Mouse (Mus musculus) adrenal gland, postnatal 14 days (tissue): ENCODE measurements around the gene Gata5. TPM values are rescaled to one million over a fixed set of nuclear protein-coding genes. Genes with fewer than 3 reads are reported as not detected.
A peak's percentile ranks its signal among the peaks of the same experiment; 100 is the strongest.

Source experiments
- DNase-seq: peaks from one replicate; pipeline ENCODE4 v3.0.0; 2021; ENCODE audit warnings: mixed read lengths
- total RNA-seq: library from RNA; stranded (reverse); gene quantifications from 2 replicates; pipeline ENCODE4 v1.2.3, GENCODE M21; 2021

Gata5 gene
- total RNA-seq, 1 experiment from 2014 or later: 0.15 TPM

DNA sequence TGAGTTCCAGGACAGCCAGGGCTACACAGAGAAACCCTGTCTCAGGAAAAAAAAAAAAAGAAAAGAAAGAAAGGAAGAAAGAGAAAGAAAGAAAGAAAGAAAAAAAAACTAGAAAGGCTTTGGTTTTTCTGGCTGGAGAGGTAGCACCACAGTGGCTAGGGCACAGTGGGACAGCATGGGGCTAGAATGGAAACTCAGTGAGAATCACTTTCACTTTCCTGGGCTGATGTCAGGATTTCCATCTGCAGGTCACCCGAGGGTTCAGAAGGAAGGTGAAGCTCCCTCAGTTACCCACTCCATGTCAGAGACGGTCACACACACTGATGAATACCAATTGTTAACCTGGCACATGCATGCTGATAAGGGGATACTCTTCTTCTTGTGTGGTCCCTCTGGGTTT, 26.8 kb downstream of the Gata5 start:
- DNase-seq: no peak

DNA sequence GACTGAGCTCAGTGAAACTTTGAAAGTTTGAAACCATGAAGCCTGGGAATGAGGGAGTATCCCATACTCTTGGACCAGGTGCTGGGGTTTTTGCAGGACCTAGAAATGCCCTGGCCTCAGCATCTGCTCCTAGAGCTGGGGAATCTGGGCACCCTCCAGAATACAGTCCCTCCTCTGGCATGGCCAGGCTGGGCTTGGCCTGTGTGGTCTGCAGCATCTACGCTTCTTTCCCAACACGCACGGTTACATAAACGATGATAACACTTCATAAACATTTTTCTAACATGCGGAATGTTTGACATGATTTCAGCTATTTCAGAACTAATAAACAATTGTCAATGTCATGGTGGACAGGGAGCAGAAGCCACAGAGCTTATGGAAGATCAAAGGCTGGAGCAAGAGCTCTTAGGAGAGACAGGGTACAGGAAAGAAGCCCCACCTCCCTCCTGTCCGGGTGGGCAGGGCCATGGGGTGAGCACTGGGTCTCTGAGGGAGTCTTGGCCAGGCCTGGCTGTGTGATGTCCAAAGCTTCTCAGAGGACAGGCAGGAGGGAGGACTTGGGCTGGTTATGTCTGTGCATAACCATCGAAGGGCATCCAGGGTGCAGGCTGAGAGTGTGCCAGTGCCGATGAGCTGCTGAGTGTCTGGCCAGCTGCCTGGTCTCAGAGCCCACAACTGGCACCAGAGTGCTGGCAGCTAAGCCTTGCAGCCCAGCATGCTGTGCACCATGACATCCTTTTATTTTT, 27.9 kb downstream of the Gata5 start:
- DNase-seq: peak; percentile 23

DNA sequence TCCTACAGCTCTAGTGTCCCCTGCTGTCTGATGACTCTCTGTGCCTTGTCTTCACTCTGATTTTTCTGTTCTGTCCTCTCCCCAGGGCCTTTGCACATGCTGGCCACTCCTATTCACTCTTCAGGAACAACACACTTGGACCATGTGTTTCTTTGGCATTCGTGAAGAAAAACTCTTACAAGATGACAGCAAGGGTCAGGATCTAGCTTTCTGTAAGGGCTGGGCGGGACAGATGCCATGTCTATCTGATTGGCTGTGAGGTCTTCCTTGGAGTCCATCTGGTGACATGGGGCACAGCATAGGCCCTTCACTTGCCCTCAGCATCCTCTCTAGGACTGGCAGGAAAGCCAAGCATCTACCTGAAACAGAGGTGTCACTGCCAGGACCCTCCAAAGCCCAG, 28.5 kb downstream of the Gata5 start:
- DNase-seq: no peak

DNA sequence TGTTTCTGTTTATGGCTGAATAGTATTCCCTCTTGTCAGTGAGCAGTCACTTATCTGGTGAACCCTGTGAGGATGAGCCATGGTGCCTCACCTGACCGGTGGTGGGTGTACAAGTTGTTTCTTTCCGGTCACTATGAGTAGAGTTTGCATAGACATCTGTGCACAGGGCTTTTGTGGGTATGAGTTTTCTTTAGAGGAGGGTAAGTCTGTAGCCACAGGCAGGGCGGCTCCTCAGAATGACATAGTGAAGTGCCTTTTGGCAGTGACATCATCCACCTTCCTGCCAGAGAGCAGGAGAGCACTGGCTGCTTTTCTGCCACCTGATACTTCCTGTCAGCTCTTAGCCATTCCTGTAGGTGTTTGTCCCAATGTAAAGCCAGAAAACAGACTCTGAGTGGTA, 29.0 kb downstream of the Gata5 start:
- no peak for DNase-seq

DNA sequence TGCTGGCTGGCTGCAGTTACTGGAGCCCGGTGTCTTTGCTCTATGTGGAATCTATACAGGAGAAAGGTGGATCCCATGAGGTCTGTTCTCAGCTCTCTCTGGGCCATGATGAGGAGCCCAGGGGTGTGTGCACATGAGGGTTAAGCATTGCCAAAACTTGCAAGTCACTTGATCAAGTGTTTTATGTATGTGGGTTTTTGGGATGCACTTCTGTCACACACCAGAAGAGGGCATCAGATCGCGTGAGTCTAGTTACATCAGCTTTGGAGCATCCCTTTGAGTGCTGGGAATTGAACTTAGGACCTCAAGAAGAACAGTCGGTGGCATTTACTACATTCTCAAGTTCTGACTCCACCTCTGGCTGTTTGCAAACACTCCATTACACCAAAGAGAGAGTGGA, 29.9 kb downstream of the Gata5 start:
- DNase-seq: no peak

DNA sequence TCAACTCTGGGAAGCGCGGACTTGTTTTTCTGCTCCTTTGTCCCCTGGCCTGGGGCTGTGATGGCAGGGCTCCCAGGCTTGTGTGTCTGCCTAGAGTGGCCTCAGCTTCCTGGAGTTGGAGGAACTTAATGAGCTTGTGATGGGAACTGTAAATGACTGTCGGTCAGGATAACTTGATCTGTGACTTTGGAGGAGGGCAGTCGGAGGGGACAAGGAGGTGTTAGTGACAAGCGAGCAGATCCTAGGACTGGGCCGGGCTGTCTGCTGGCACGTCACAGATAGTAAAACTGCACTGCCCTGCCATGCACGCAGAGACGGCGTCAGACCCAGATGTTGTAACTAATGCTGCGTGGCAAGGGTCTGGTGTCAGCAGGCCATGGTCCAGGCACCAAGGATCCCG, 31.0 kb downstream of the Gata5 start:
- no peak for DNase-seq

DNA sequence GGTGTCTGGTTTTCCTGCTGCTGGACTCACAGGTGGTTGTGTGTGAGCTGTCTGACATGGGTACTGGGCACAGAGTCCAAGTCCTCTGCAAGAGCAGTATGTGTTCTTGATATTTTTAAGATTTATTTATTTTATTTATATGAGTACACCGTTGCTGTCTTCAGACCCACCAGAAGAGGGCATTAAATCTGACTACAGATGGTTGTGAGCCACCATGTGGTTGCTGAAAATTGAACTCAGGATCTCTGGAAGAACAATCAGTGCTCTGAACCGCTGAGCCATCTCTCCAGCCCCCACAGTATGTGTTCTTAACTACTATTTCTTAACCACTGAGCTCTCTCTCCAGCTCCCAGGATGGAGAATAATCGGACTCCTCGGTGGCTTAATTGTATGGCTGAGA, 32.3 kb downstream of the Gata5 start:
- DNase-seq: no peak

DNA sequence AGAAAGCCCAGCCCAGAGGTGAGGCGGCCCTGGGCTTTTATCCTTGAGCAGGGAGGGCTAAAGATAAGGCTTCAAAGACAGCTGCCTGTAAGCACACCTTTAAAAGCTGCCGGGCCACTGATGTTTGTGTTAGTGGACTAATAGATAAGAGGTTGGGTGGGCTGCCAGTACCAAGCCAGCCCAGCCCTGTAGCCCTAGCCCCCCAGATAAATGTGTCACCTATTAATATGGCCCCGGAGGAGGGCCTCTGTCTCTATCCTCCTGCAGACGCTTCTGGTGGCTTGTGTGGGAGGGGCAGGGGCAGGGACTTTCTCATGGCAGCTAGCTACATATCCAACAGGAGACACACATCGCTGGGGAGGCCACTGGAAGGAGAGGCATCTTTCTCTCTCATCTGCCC, 33.7 kb downstream of the Gata5 start:
- no peak for DNase-seq

DNA sequence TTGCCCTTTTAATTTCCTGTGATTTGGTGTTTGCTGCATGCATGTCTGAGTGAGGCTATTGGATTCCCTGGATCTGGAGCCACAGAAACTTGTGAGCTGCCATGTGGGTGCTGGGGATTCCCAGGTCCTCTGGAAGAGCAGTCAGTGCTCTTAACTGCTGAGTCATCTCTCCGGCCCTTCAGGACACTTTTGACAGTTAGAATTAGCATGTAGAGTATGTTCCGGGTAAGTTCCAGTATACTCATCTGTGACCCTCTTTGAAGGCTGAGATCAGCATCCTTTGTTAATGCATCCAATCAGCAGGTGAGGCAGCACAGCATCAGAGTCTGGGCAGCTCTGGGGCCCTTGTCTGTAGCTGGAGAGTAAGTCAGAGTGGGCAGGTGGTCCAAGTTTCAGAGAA, 34.2 kb downstream of the Gata5 start:
- no peak for DNase-seq

DNA sequence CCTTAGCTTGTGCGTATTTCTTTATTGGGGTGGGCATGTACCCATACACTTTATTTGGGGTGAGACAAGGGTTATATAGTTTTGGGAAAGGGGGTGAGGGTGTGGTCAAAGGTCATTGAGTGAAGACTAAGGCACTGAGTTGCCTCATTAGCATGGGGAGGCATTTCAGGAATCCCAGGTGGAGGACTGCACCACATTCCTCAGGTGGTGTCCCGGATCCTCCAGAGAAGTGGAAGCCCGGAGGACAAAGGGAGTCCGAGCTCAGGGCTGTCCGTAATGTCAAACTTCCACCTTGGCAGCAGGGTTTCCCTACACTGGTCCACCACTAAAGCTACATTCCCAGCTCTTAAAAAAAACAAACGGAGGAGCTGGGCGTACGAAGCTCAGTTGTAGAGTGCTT, 41.6 kb downstream of the Gata5 start:
- DNase-seq: no peak

DNA sequence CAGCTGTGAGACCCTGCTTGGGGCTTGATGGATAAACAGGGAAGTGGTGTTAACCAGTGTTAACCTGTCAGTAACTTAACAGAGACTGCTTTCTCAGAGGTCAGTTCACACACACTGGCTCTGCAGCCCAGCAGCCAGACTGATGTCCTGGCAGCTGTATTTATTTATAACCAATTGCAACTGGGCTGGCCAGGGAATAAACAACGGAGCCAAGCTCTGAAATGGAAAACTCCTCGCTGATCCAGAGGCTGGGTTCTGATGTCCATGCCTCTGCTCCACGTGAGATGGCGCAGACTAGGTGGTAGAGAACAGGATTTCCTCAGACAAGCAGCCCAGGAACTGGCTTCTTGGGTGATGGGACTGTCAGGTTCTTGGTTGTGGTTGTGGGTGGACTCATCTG, 42.5 kb downstream of the Gata5 start:
- no peak for DNase-seq

DNA sequence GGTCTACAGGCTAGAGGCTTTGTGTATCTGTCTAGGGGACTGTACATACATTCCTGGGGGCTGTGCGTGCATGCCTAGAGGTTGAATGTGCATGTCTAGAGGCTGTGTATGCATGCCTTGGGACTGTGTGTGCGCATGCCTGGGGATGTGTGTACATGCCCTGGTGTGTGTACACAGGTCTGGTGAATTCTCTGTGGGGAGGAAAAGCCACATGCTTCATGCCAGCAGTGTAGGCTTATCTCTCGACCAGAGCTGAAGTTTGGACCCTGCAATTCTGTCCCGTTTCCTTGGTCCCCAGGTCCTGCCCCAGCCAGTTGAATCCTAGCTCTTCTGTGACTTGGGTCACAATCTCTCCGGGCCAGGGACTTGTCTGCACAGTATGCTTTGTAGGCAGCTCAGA, 42.9 kb downstream of the Gata5 start:
- no peak for DNase-seq

DNA sequence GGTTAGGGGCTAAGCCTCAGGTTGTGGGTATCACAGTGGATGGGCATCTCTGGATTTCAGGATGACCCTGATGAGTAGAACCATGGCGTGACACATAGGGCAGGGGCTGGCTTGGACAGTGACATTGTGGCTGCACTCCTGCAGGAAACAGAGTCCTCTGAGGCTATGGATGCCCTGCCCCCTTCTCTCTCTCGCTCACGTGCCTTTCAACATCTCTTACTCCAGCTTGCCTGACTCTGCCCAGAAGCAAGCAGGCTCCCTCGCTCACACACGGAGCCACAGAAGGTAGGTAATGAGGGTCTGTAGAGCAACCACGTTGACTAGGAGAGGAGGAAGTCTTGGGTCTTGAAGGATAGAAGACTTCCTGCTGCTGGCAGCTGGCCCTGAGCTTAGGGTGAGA, 44.0 kb downstream of the Gata5 start:
- DNase-seq: no peak

DNA sequence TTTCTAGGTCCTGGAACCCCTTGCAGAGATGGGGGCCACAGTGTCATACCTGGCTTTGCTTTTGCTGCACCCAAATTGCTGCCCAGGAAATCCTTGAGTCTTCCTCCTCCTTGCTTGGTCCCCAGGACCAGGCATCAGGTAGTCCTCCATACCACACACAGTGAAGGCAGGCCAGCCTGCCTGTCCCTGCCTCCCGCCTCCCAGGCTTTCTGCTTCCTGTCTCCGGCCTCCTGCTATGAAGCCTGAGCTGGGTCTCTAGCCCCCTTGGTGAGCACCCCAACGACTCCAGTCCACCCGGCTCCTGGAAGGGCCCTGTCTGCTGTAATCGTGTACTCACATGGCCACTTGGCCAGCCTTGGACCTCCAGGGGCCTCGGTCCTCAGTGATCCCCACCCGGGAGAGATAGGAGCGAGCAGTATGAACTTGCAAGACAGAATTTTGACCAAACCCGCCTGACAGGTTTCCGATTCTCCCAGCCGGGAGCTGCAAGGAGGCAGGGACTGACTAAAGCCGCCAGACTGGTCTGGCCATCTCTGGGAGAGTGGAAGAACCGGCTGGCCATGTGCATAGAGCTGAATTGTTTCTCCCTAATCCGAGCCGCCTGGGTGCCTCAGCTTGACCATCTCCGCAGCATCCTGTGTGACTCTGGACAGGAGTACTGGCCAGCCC, 44.9 kb downstream of the Gata5 start, which contains the start of gene Rbbp8nl:
Gene Rbbp8nl, minus strand, starts transcription at position 440 of the 669 bp plus-strand sequence.
- no peak for DNase-seq

DNA sequence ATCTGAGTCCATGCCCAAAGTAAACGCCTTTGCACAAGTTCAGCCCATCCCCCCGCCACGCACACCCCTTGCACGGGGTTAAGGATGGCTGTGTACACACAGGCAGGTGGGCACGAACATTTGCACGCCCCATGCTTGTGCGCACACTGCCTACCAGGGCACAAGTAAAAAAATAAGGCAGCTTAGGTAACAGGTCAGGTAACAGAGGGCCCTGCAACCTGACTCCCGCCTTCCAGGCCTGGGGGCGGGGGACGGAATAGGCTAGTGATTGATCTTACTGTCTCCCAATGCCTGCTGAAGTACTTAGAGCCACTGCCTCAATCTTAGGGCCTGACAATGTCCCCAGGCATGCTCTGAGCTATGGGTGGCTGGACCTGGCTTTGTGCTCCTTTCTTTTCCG, 45.5 kb downstream of the Gata5 start:
- no peak for DNase-seq

DNA sequence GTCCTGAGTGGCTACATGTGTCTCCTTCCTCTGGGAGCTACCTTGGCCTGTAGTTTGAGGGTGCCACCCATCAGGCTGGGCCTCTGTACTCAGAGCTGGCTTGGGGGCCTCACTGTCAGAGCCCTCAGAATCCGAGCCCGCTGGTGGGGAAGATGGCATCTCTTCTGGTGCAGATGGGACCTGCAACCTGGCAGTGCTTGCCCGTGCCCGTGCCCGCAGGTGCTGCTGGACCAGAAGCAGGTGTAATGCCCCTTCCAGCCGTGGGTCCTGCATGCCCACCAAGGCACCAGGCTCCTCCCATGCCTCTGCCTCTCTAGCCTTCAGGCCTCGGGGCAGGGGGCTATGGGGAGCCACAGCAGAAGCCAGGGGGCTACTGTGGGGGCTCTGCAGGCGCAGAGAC, 55.2 kb downstream of the Gata5 start:
- no peak for DNase-seq

DNA sequence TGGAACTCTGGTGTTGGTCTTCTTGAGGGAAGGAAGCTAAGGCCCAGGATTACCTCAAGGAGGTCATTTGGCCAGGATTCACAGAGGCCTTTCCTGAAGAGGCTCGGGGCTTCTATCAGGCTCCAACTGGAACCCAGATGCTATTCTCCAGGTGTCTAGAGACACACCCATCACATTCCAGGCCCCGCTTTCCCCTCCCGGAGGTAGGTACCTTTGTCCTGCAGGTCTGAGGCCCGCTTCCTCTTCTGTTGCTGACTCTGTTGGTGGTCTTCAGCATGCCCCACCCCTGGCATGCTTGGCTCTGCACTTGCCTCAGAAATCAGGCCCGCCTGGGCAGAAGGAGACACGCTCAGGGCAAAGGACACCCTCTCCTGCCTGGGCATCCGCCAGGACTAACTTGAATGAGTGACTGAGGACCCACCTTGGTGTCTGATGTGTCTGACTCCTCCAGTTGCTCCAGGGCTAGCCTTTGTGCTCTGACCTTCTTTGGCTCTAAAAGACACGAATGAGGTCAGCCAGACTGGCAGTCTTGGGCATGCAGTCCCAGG, 56.7 kb downstream of the Gata5 start:
- DNase-seq: no peak

DNA sequence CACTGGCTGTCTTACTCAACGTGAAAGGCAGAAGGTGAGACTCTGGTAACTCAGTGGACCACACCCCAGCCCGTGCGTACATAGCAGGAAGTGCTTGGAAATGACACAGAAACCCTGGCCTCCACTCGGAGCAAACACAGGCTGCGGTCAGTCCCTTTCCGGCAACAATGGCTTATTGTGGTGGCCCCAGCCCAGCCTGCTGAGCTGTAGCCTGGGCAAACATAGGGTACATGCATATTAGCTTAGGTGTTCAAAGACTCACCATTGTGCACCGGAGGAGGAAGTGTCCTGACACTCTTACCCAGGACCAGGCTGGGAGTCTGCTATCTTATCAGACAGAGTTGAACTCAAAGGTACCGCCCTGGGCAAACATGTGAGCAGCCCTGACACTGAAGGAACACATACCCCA, 57.6 kb downstream of the Gata5 start:
- peak; percentile 28 for DNase-seq

DNA sequence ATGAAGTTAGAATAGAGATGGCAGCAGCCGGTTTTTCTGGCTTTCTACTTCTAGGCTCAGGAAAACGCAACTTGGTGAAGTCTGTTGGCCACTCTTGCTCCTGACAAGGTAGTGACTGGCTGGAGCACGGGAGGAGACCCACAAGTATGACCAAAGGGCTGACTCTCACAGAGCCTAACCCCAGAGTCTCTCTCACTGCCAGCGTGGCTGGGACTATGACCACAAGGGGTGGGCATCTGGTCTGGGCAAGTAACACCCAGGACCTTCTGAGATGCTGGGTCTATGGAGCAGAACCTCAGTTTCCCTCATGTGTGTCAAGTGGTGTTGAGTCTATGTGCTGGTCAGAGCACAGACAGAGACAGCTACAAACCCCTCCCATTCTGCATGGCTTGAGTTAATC, 58.1 kb downstream of the Gata5 start:
- no peak for DNase-seq

DNA sequence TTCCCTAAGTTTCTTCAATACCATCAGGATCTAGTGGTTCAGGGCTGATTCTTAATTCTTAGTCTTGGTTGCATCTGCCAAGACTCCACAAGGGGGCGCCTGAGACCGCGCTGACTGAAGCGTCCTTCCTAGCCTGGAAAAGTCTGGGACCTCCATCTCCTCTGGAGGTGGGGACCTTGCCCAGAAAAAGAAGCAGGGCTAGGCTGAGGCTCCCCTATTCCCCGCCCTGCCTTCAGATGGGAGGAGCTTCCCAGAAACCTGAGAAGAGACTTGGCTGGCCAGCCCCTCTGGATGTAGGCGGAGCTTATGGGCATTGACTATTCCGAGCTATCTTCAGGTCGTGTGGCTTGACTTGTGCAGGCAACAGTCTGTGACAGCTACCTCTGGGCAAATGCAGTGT, 58.7 kb downstream of the Gata5 start:
- DNase-seq: peak; percentile 88
